Mouse (Mus musculus) stomach, embryonic 15.5 days (tissue): Measurements from ENCODE around the gene Sass6. TPM values are rescaled to one million over a fixed set of nuclear protein-coding genes. Genes with fewer than 3 reads are reported as not detected.
"Not testable (repeated sequence)": the region's sequence is repeated elsewhere in the genome, so short reads cannot be mapped to it uniquely, and the experiment has no call there.

Source experiments
- ATAC-seq: fragments of 200-750 bp; cut with Nextera tagmentation; 2 replicates; pipeline ENCODE4 v1.8.0; 2017; ENCODE audit warnings: low read depth, moderate number of reproducible peaks, moderate TSS enrichment; ENCODE audit not compliant: insufficient read depth, low FRiP score
- H3K27ac ChIP-seq: fragments of 300-500 bp; sonication (generic); 2 replicates; pipeline ENCODE4 v1.5.1; 2015; ENCODE audit warnings: mild to moderate bottlenecking, inconsistent platforms
- H3K27me3 ChIP-seq: fragments of 300-500 bp; sonication (generic); replicated peaks from 2 replicates; pipeline ENCODE4 v1.6.1; 2015; ENCODE audit warnings: inconsistent platforms
- H3K36me3 ChIP-seq: fragments of 300-500 bp; sonication (generic); 2 replicates; pipeline ENCODE4 v1.6.1; 2015; ENCODE audit warnings: inconsistent platforms
- H3K4me1 ChIP-seq: fragments of 300-500 bp; sonication (generic); 2 replicates; pipeline ENCODE4 v1.6.1; 2015; ENCODE audit warnings: inconsistent platforms
- H3K4me2 ChIP-seq: fragments of 300-500 bp; sonication (generic); 2 replicates; pipeline ENCODE4 v1.6.1; 2015; ENCODE audit warnings: mild to moderate bottlenecking, inconsistent platforms
- H3K4me3 ChIP-seq: fragments of 300-500 bp; sonication (generic); replicated peaks from 2 replicates; pipeline ENCODE4 v1.5.1; 2015; ENCODE audit warnings: inconsistent platforms
- H3K9ac ChIP-seq: fragments of 300-500 bp; sonication (generic); 2 replicates; pipeline ENCODE4 v1.6.1; 2015; ENCODE audit warnings: inconsistent platforms
- H3K9me3 ChIP-seq: fragments of 300-500 bp; sonication (generic); 2 replicates; pipeline ENCODE4 v1.6.1; 2016; ENCODE audit warnings: inconsistent platforms
- WGBS: fragments of 180-500 bp; shearing (Covaris S2); methylation state at CpG from one replicate; pipeline ENCODE4 v1.1.7; 2015; 5-methylcytosine and 5-hydroxymethylcytosine counted together
- polyA plus RNA-seq: library from polyadenylated mRNA; unstranded; fragments of >200 nt; fragmentation: Nextera tagmentation; extraction: Ambion mirVana; gene quantifications from 2 replicates; pipeline ENCODE4 v1.2.1, GENCODE M21; 2015

Sass6 gene
- polyA plus RNA-seq = 20.5 and 20.7 TPM in 2 replicates

GRCm38 (mm10) chr3:116594728-116595602, at the start of gene Sass6:
Sass6 (plus strand) TSS chr3:116594982.
- Histone ChIP-seq H3K27ac (peak within 1 kb of the TSS; percentile 84), H3K4me2 (peak within 1 kb of the TSS; percentile 72), H3K36me3 (peaks cover 17% of the 10 kb centered on the region; the same call in 1 of the 2 replicates), H3K4me3 (peak within 1 kb of the TSS; percentile 92), H3K27me3 (no peaks in the 10 kb centered on the region), H3K9me3 (no peaks in the 10 kb centered on the region), H3K9ac (peak within 1 kb of the TSS; percentile 73), H3K4me1 (no peaks in the 10 kb centered on the region)
- WGBS = under 1% methylated on average over 65 of the region's 65 CpGs
- ATAC-seq = peak; percentile 94

- WGBS = 78% methylated on average over 5 of the region's 5 CpGs
- Histone ChIP-seq H3K4me2 (no peak overlapping the region), H3K36me3 (peaks cover 17% of the 10 kb centered on the region; the same call in 1 of the 2 replicates), H3K4me1 (no peaks in the 10 kb centered on the region), H3K9me3 (no peaks in the 10 kb centered on the region), H3K4me3 (no peak overlapping the region), H3K27ac (no peak overlapping the region), H3K27me3 (no peaks in the 10 kb centered on the region), H3K9ac (no peak overlapping the region)
- ATAC-seq = no peak
Observed at GRCm38 (mm10) chr3:116547430-116547829, 47.4 kb upstream of the Sass6 start.

- no peak overlapping the region for H3K4me2 ChIP-seq
- 89% methylated on average over 5 of the region's 5 CpGs for WGBS
- H3K36me3 ChIP-seq = peaks cover 9% of the 10 kb centered on the region; the same call in 1 of the 2 replicates
- H3K27me3 ChIP-seq = no peaks in the 10 kb centered on the region
- H3K4me1 ChIP-seq = no peaks in the 10 kb centered on the region
- H3K27ac ChIP-seq = no peak overlapping the region
- no peak for ATAC-seq
- H3K9me3 ChIP-seq = no peaks in the 10 kb centered on the region
- no peak overlapping the region for H3K4me3 ChIP-seq
- no peak overlapping the region for H3K9ac ChIP-seq
Observed at GRCm38 (mm10) chr3:116551362-116551761, 43.4 kb upstream of the Sass6 start.

GRCm38 (mm10) chr3:116561315-116561714, 33.5 kb upstream of the Sass6 start:
- WGBS = 91% methylated on average over 14 of the region's 14 CpGs
- not testable (repeated sequence) for H3K9ac ChIP-seq

GRCm38 (mm10) chr3:116562408-116563094, 32.2 kb upstream of the Sass6 start, which contains the start of gene Lrrc39:
Lrrc39 (plus strand) TSS chr3:116562973.
- H3K27ac ChIP-seq = 0 out of 2 replicates have a peak within 1 kb of the TSS, but pooled peaks have one; percentile 13
- H3K9ac ChIP-seq = no peak within 1 kb of the TSS
- H3K27me3 ChIP-seq = no peaks in the 10 kb centered on the region
- peak within 1 kb of the TSS; percentile 14 for H3K4me2 ChIP-seq
- H3K4me3 ChIP-seq = no peak within 1 kb of the TSS; the same call in 1 of the 2 replicates
- ATAC-seq = peak; percentile 97
- WGBS = 42% methylated on average over 7 of the region's 7 CpGs
- no peaks in the 10 kb centered on the region for H3K9me3 ChIP-seq
- H3K36me3 ChIP-seq = no peaks in the 10 kb centered on the region
- H3K4me1 ChIP-seq = no peaks in the 10 kb centered on the region

More at GRCm38 (mm10) chr3:116561315-116561714, 33.5 kb upstream of the Sass6 start:
- H3K4me1 ChIP-seq, H3K27me3 ChIP-seq, ATAC-seq, H3K27ac ChIP-seq, H3K4me3 ChIP-seq, H3K4me2 ChIP-seq, H3K36me3 ChIP-seq, H3K9me3 ChIP-seq: not testable (repeated sequence)

- Histone ChIP-seq H3K9me3 (no peaks in the 10 kb centered on the region), H3K4me2 (peak overlapping the region; percentile 14), H3K9ac (no peak overlapping the region), H3K27me3 (no peaks in the 10 kb centered on the region), H3K4me1 (no peaks in the 10 kb centered on the region), H3K4me3 (no peak overlapping the region; the same call in 1 of the 2 replicates), H3K36me3 (no peaks in the 10 kb centered on the region), H3K27ac (0 out of 2 replicates have a peak overlapping the region, but pooled peaks have one; percentile 13)
- 54% methylated on average over 7 of the region's 7 CpGs for WGBS
- peak; percentile 5; the same call in 1 of the 2 replicates for ATAC-seq
Observed at GRCm38 (mm10) chr3:116563095-116563492, 31.7 kb upstream of the Sass6 start.

GRCm38 (mm10) chr3:116570628-116571027, 24.2 kb upstream of the Sass6 start:
- Histone ChIP-seq H3K27ac (no peak overlapping the region), H3K27me3 (no peaks in the 10 kb centered on the region), H3K36me3 (no peaks in the 10 kb centered on the region), H3K4me2 (no peak overlapping the region), H3K4me3 (no peak overlapping the region), H3K9me3 (no peaks in the 10 kb centered on the region), H3K4me1 (no peaks in the 10 kb centered on the region), H3K9ac (no peak overlapping the region)
- ATAC-seq = no peak
- WGBS = 63% methylated on average over 2 of the region's 2 CpGs

- ATAC-seq = no peak
- Histone ChIP-seq H3K36me3 (peaks cover 12% of the 10 kb centered on the region), H3K9me3 (no peaks in the 10 kb centered on the region), H3K4me2 (no peak overlapping the region), H3K9ac (no peak overlapping the region), H3K4me3 (no peak overlapping the region), H3K4me1 (no peaks in the 10 kb centered on the region), H3K27me3 (no peaks in the 10 kb centered on the region), H3K27ac (no peak overlapping the region)
- 52% methylated on average over 3 of the region's 3 CpGs for WGBS
Observed at GRCm38 (mm10) chr3:116577286-116577685, 17.5 kb upstream of the Sass6 start.

- WGBS = 95% methylated on average over 9 of the region's 9 CpGs
- H3K9me3 ChIP-seq = no peaks in the 10 kb centered on the region
- no peaks in the 10 kb centered on the region for H3K27me3 ChIP-seq
- no peak overlapping the region for H3K27ac ChIP-seq
- no peak for ATAC-seq
- H3K4me3 ChIP-seq = no peak overlapping the region
- peaks cover 36% of the 10 kb centered on the region for H3K36me3 ChIP-seq
- no peak overlapping the region for H3K4me2 ChIP-seq
- H3K9ac ChIP-seq = no peak overlapping the region
- no peaks in the 10 kb centered on the region for H3K4me1 ChIP-seq
Observed at GRCm38 (mm10) chr3:116582201-116582600, 12.6 kb upstream of the Sass6 start.

- H3K27ac ChIP-seq = peak overlapping the region; percentile 84
- no peaks in the 10 kb centered on the region for H3K27me3 ChIP-seq
- H3K4me1 ChIP-seq = no peaks in the 10 kb centered on the region
- 2% methylated on average over 22 of the region's 22 CpGs for WGBS
- no peaks in the 10 kb centered on the region for H3K9me3 ChIP-seq
- H3K36me3 ChIP-seq = peaks cover 24% of the 10 kb centered on the region; the same call in 1 of the 2 replicates
- ATAC-seq = peak; percentile 54; the same call in 1 of the 2 replicates
- peak overlapping the region; percentile 66 for H3K9ac ChIP-seq
- H3K4me3 ChIP-seq = peak overlapping the region; percentile 92
- H3K4me2 ChIP-seq = peak overlapping the region; percentile 47
Observed at GRCm38 (mm10) chr3:116594076-116594727, 580 bp upstream of the Sass6 start.

GRCm38 (mm10) chr3:116595603-116595991, 815 bp downstream of the Sass6 start:
- ATAC-seq = no peak
- peak overlapping the region; percentile 73 for H3K9ac ChIP-seq
- H3K27ac ChIP-seq = no peak overlapping the region
- H3K36me3 ChIP-seq = peaks cover 11% of the 10 kb centered on the region; the same call in 1 of the 2 replicates
- 6% methylated on average over 10 of the region's 10 CpGs for WGBS
- peak overlapping the region; percentile 92 for H3K4me3 ChIP-seq
- peak overlapping the region; percentile 72 for H3K4me2 ChIP-seq
- H3K9me3 ChIP-seq = no peaks in the 10 kb centered on the region
- no peaks in the 10 kb centered on the region for H3K27me3 ChIP-seq
- H3K4me1 ChIP-seq = no peaks in the 10 kb centered on the region
